Mouse (Mus musculus): Measurements from ENCODE around the gene Vmn1r61. TPM values are rescaled to one million over a fixed set of nuclear protein-coding genes. Genes with fewer than 3 reads are reported as not detected.

Vmn1r61 gene
- polyA plus RNA-seq (2021): not detected

DNA sequence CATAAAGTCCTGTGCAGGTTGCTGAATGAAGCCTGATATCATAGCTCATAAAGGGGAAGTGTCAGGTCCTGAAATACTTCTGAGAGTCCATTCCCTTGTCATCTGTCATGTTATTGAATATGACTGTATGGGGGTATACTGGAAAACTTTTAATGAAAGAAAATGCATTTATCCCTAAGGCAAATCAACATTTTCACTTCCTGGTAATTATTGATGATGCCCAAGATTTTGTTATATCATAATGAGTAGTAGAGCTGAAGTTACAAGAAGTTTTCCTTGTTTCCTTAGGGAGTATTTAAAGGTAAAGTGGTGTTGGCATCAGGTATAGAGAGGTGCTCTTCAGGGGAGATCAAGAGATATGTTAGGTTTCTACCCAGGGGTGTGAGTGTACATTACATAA lies at the start of gene Vmn1r61:
Gene Vmn1r61, minus strand, starts transcription at position 101 of the 400 bp plus-strand sequence.
- DNase-seq (ENCODE audit: low read depth, low spot score) (no peak), ATAC-seq (no peak)
- TF ChIP-seq CTCF (IDR thresholded peaks at IDR 0.05): no peak
- in situ Hi-C loops (cut with MboI; ENCODE audit: low pct_unique_long_range_greater_than_20kb): no loop called here
- CTCF ChIA-PET: no interaction called here
- H3K27me3 ChIP-seq: no peaks in the 10 kb centered on the region
- POLR2A ChIA-PET: no interaction called here

Other genes with a start within 250 kb of the Vmn1r61 start
- gene Vmn1r58, start 199.9 kb downstream of the Vmn1r61 start, polyA plus RNA-seq (2021): not detected
- not detected for gene Vmn1r59, start 156.5 kb downstream of the Vmn1r61 start, polyA plus RNA-seq (2021)
- gene Vmn2r28, start 119.3 kb downstream of the Vmn1r61 start, polyA plus RNA-seq (2021): not detected
- not detected for gene Vmn1r60, start 66.0 kb downstream of the Vmn1r61 start, polyA plus RNA-seq (2021)
- gene Vmn1r62, start 60.3 kb upstream of the Vmn1r61 start, polyA plus RNA-seq (2021): not detected
- gene Vmn1r63, start 192.2 kb upstream of the Vmn1r61 start, polyA plus RNA-seq (2021): not detected